Mouse (Mus musculus): Measurements from ENCODE around the gene Slc12a7.

- TF ChIP-seq CTCF (IDR thresholded peaks at IDR 0.05; ENCODE audit: extremely low read depth, insufficient read depth, low read length) (peak; percentile 32), POLR2A (IDR thresholded peaks at IDR 0.05; ENCODE audit: extremely low read depth, insufficient read depth, low read length) (no peak)
These were observed 114.6 kb downstream of the Slc12a7 start, which contains the start of gene Nkd2 for GRCm38 (mm10) chr13:73847465-73847836.
